Mouse (Mus musculus) brown adipose tissue, adult 24 weeks (tissue): ENCODE data around the gene Spag7. TPM values are rescaled to one million over a fixed set of nuclear protein-coding genes. Genes with fewer than 3 reads are reported as not detected.

Source experiments
- H3K27ac ChIP-seq: fragments of 200-500 bp; replicated peaks from 2 replicates; pipeline ENCODE4 v1.5.1; 2012; ENCODE audit warnings: low read depth, mild to moderate bottlenecking, low read length
- H3K4me1 ChIP-seq: fragments of 200-500 bp; 2 replicates; pipeline ENCODE4 v1.6.1; 2012; ENCODE audit warnings: low read length, mixed read lengths; ENCODE audit not compliant: control insufficient read depth, insufficient read depth, insufficient read length
- H3K4me3 ChIP-seq: fragments of 200-500 bp; 2 replicates; pipeline ENCODE4 v1.5.1; 2012; ENCODE audit warnings: low read depth, mild to moderate bottlenecking, low read length, moderate library complexity; ENCODE audit not compliant: insufficient read depth
- polyA plus RNA-seq: library from polyadenylated mRNA; stranded (reverse); fragments of >200 nt; gene quantifications from 2 replicates; pipeline ENCODE4 v1.2.4, GENCODE M21; 2012; ENCODE audit not compliant: missing spikeins, insufficient read depth, insufficient read length

The Spag7 gene
- polyA plus RNA-seq, 1 experiment = 107 TPM

- Histone ChIP-seq H3K27ac (peak within 1 kb of the TSS; percentile 97), H3K4me3 (peak within 1 kb of the TSS; percentile 97), H3K4me1 (peaks cover 8% of the 10 kb centered on the region)
Observed at GRCm38 (mm10) chr11:70646691-70647650, 22.2 kb downstream of the Spag7 start, which contains the start of the genes Rnf167 and Slc25a11. Rnf167 (plus strand) TSS chr11:70647235. Slc25a11 (minus strand) TSS chr11:70647479.

- Histone ChIP-seq H3K27ac (peak overlapping the region; percentile 91; the same call in 1 of the 2 replicates), H3K4me3 (peak overlapping the region; percentile 97)
Observed at GRCm38 (mm10) chr11:70646259-70646555, 23.0 kb downstream of the Spag7 start.

GRCm38 (mm10) chr11:70645461-70646258, 23.6 kb downstream of the Spag7 start:
- H3K27ac ChIP-seq = no peak overlapping the region
- peaks cover 8% of the 10 kb centered on the region for H3K4me1 ChIP-seq
- peak overlapping the region; percentile 97 for H3K4me3 ChIP-seq

More at GRCm38 (mm10) chr11:70646259-70646555, 23.0 kb downstream of the Spag7 start:
- H3K4me1 ChIP-seq = peaks cover 8% of the 10 kb centered on the region

- Histone ChIP-seq H3K4me1 (peaks cover 8% of the 10 kb centered on the region), H3K27ac (no peak overlapping the region), H3K4me3 (no peak overlapping the region)
Observed at GRCm38 (mm10) chr11:70644564-70645103, 24.6 kb downstream of the Spag7 start.

GRCm38 (mm10) chr11:70643051-70643450, 26.2 kb downstream of the Spag7 start:
- no peak overlapping the region for H3K4me3 ChIP-seq
- H3K27ac ChIP-seq = no peak overlapping the region
- H3K4me1 ChIP-seq = peaks cover 8% of the 10 kb centered on the region

GRCm38 (mm10) chr11:70641241-70641640, 28.0 kb downstream of the Spag7 start:
- peaks cover 7% of the 10 kb centered on the region for H3K4me1 ChIP-seq

GRCm38 (mm10) chr11:70639976-70640375, 29.2 kb downstream of the Spag7 start:
- no peak overlapping the region for H3K27ac ChIP-seq
- H3K4me1 ChIP-seq = no peaks in the 10 kb centered on the region

More at GRCm38 (mm10) chr11:70641241-70641640, 28.0 kb downstream of the Spag7 start:
- H3K27ac ChIP-seq = no peak overlapping the region
- H3K4me3 ChIP-seq = no peak overlapping the region

GRCm38 (mm10) chr11:70638714-70639278, 30.4 kb downstream of the Spag7 start, which contains the start of gene Gp1ba:
Gp1ba (plus strand) TSS chr11:70639122.
- H3K4me1 ChIP-seq = no peaks in the 10 kb centered on the region
- H3K4me3 ChIP-seq = no peak within 1 kb of the TSS
- H3K27ac ChIP-seq = no peak within 1 kb of the TSS

More at GRCm38 (mm10) chr11:70639976-70640375, 29.2 kb downstream of the Spag7 start:
- no peak overlapping the region for H3K4me3 ChIP-seq

- no peak overlapping the region for H3K4me3 ChIP-seq
- no peaks in the 10 kb centered on the region for H3K4me1 ChIP-seq
- H3K27ac ChIP-seq = no peak overlapping the region
Observed at GRCm38 (mm10) chr11:70638293-70638692, 30.9 kb downstream of the Spag7 start.

- Histone ChIP-seq H3K4me1 (no peaks in the 10 kb centered on the region), H3K4me3 (no peak overlapping the region), H3K27ac (no peak overlapping the region)
Observed at GRCm38 (mm10) chr11:70637764-70638163, 31.5 kb downstream of the Spag7 start.

GRCm38 (mm10) chr11:70635601-70636000, 33.6 kb downstream of the Spag7 start:
- Histone ChIP-seq H3K4me3 (no peak overlapping the region), H3K4me1 (no peaks in the 10 kb centered on the region), H3K27ac (no peak overlapping the region)

- Histone ChIP-seq H3K4me3 (no peak overlapping the region), H3K27ac (no peak overlapping the region), H3K4me1 (no peaks in the 10 kb centered on the region)
Observed at GRCm38 (mm10) chr11:70630129-70630528, 39.1 kb downstream of the Spag7 start.

GRCm38 (mm10) chr11:70629557-70629956, 39.7 kb downstream of the Spag7 start:
- Histone ChIP-seq H3K4me3 (no peak overlapping the region), H3K4me1 (no peaks in the 10 kb centered on the region)

GRCm38 (mm10) chr11:70628431-70628830, 40.8 kb downstream of the Spag7 start:
- Histone ChIP-seq H3K27ac (no peak overlapping the region), H3K4me1 (no peaks in the 10 kb centered on the region), H3K4me3 (no peak overlapping the region)

More at GRCm38 (mm10) chr11:70629557-70629956, 39.7 kb downstream of the Spag7 start:
- H3K27ac ChIP-seq = no peak overlapping the region
